Mouse (Mus musculus) CH12.LX (cell line): Measurements from ENCODE around the gene Lrrn3.

Experiments used
- CHD1 ChIP-seq: IDR thresholded peaks from 2 replicates; pipeline ENCODE4 v1.6.1; 2012; ENCODE audit warnings: low read depth, low read length, improper control_type of control experiment, inconsistent platforms
- CTCF ChIP-seq, 2 experiments: IDR thresholded peaks in 1 of 2; conservative IDR thresholded peaks in 1 of 2; 2 replicates each; pipeline ENCODE4 v1.5.1; 2011 to 2012; ENCODE audit warnings: low read depth in 2 of 2, low read length in 2 of 2, improper control_type of control experiment in 1 of 2, inconsistent platforms in 1 of 2, mild to moderate bottlenecking in 1 of 2, moderate library complexity in 1 of 2
- EP300 ChIP-seq: IDR thresholded peaks from 2 replicates; pipeline ENCODE4 v1.6.1; 2011; ENCODE audit warnings: low read length, improper control_type of control experiment
- KAT2A ChIP-seq: IDR thresholded peaks from 2 replicates; pipeline ENCODE4 v1.6.1; 2012; ENCODE audit warnings: low read length, improper control_type of control experiment, inconsistent platforms; ENCODE audit not compliant: insufficient replicate concordance
- MAFK ChIP-seq: IDR thresholded peaks from 2 replicates; pipeline ENCODE4 v1.6.1; 2011; ENCODE audit warnings: low read length, improper control_type of control experiment; ENCODE audit not compliant: insufficient replicate concordance
- MXI1 ChIP-seq: IDR thresholded peaks from 2 replicates; pipeline ENCODE4 v1.6.1; 2011; ENCODE audit warnings: mild to moderate bottlenecking, low read depth, low read length, improper control_type of control experiment
- POLR2A ChIP-seq: IDR thresholded peaks from 2 replicates; pipeline ENCODE4 v1.6.1; 2011; ENCODE audit warnings: low read depth, mild to moderate bottlenecking, improper control_type of control experiment, low read length
- SIN3A ChIP-seq: IDR thresholded peaks from 2 replicates; pipeline ENCODE4 v1.6.1; 2012; ENCODE audit warnings: low read length, improper control_type of control experiment, inconsistent platforms
- ZKSCAN1 ChIP-seq: IDR thresholded peaks from 2 replicates; pipeline ENCODE4 v1.6.1; 2012; ENCODE audit warnings: low read depth, inconsistent platforms, low read length, improper control_type of control experiment, borderline replicate concordance
- ZMIZ1 ChIP-seq: IDR thresholded peaks from 2 replicates; pipeline ENCODE4 v1.6.1; 2012; ENCODE audit warnings: low read depth, mild to moderate bottlenecking, inconsistent platforms, low read length, improper control_type of control experiment

DNA sequence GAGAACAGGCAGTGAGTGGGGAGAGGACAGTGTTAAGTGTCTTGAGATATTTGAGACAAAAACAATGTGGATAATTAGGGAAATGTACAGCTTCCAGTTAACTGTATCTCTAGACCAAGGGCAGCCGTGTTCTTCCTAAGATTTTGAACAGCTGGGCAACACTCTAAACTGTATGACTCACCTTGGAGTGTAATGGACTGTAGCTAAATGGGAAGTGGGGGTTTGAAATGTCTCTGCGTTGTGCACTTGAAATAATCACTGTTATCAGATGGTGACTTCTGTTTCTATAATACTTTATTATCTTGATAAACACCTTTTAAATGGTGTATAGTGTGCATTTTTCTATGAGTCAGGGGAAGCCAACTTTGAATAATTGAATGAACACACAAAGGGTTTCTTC lies 4.7 kb downstream of the Lrrn3 start:
- TF ChIP-seq POLR2A (no peak), EP300 (no peak), CTCF (conservative IDR thresholded peaks at IDR 0.05 in 1 of 2, IDR thresholded peaks at IDR 0.05 in 1 of 2; ENCODE audit: low read depth in 2 of 2, low read length in 2 of 2) (no peak), SIN3A (no peak), MAFK (no peak), MXI1 (no peak), KAT2A (no peak), ZKSCAN1 (no peak), CHD1 (no peak), ZMIZ1 (no peak)
